Mouse (Mus musculus): ENCODE results near the gene Mfrp.

Gene Mfrp

GRCm38 (mm10) chr9:44130581-44131275 lies 29.2 kb downstream of the Mfrp start:
- no peak for DNase-seq (ENCODE audit: low read depth)

GRCm38 (mm10) chr9:44131276-44131590 lies 29.7 kb downstream of the Mfrp start:
- DNase-seq (ENCODE audit: low read depth) = no peak

GRCm38 (mm10) chr9:44132200-44132599 lies 30.7 kb downstream of the Mfrp start:
- no peak for DNase-seq (ENCODE audit: low read depth)

- DNase-seq (ENCODE audit: low read depth) = no peak
These were observed 31.8 kb downstream of the Mfrp start for GRCm38 (mm10) chr9:44133287-44133686.

GRCm38 (mm10) chr9:44134101-44134850 lies 32.7 kb downstream of the Mfrp start, which contains the start of gene Mcam:
Gene Mcam, plus strand, starts transcription at chr9:44134469.
- no peak for DNase-seq (ENCODE audit: low read depth)

GRCm38 (mm10) chr9:44134851-44135730 lies 33.6 kb downstream of the Mfrp start:
- DNase-seq (ENCODE audit: low read depth) = no peak

- DNase-seq (ENCODE audit: low read depth) = no peak
These were observed 34.3 kb downstream of the Mfrp start for GRCm38 (mm10) chr9:44135731-44136411.

GRCm38 (mm10) chr9:44137846-44138245 lies 36.3 kb downstream of the Mfrp start:
- no peak for DNase-seq (ENCODE audit: low read depth)

- no peak for DNase-seq (ENCODE audit: low read depth)
These were observed 40.4 kb downstream of the Mfrp start for GRCm38 (mm10) chr9:44141951-44142350.

- DNase-seq (ENCODE audit: low read depth) = no peak
These were observed 41.9 kb downstream of the Mfrp start for GRCm38 (mm10) chr9:44143421-44143820.

GRCm38 (mm10) chr9:44144023-44144717 lies 42.6 kb downstream of the Mfrp start:
- DNase-seq (ENCODE audit: low read depth) = no peak

- DNase-seq (ENCODE audit: low read depth) = no peak
These were observed 43.2 kb downstream of the Mfrp start for GRCm38 (mm10) chr9:44144718-44145060.

- no peak for DNase-seq (ENCODE audit: low read depth)
These were observed 45.8 kb downstream of the Mfrp start for GRCm38 (mm10) chr9:44147290-44147689.

Measured in c-Kit-positive CD71-positive TER-119-negative erythroid progenitor cells, embryonic 14.5 days (primary cell).